Mouse (Mus musculus) forebrain, embryonic 11.5 days (tissue): Measurements from ENCODE around the gene Olfr572. TPM values are rescaled to one million over a fixed set of nuclear protein-coding genes. Genes with fewer than 3 reads are reported as not detected.

Experiments
- polyA plus RNA-seq: library from polyadenylated mRNA; unstranded; fragments of >200 nt; fragmentation: Nextera tagmentation; extraction: Ambion mirVana; gene quantifications from 2 replicates; pipeline ENCODE4 v1.2.1, GENCODE M21; 2014

Gene Olfr572
- polyA plus RNA-seq, 1 experiment from 2014 or later: not detected

Other genes with a start within 250 kb of the Olfr572 start
- 11.0 and 12.0 TPM in 2 replicates for gene Trim68, start 237.1 kb upstream of the Olfr572 start, polyA plus RNA-seq
- not detected in 2 replicates for gene Olfr557, start 228.5 kb upstream of the Olfr572 start, polyA plus RNA-seq
- gene Olfr558, start 222.2 kb upstream of the Olfr572 start, polyA plus RNA-seq: not detected in 2 replicates
- gene Olfr33, start 205.3 kb upstream of the Olfr572 start, polyA plus RNA-seq: not detected in 2 replicates
- not detected in 2 replicates for gene Olfr559, start 196.9 kb upstream of the Olfr572 start, polyA plus RNA-seq
- not detected in 2 replicates for gene Olfr560, start 165.0 kb upstream of the Olfr572 start, polyA plus RNA-seq
- not detected in 2 replicates for gene Olfr78, start 164.9 kb upstream of the Olfr572 start, polyA plus RNA-seq
- gene Olfr561, start 153.2 kb upstream of the Olfr572 start, polyA plus RNA-seq: not detected in 2 replicates
- gene Olfr564, start 120.9 kb upstream of the Olfr572 start, polyA plus RNA-seq: not detected in 2 replicates
- not detected in 2 replicates for gene Olfr566, start 65.6 kb upstream of the Olfr572 start, polyA plus RNA-seq
- gene Olfr568, start 47.3 kb upstream of the Olfr572 start, polyA plus RNA-seq: not detected in 2 replicates
- gene Olfr569, start 33.5 kb upstream of the Olfr572 start, polyA plus RNA-seq: not detected in 2 replicates
- not detected in 2 replicates for gene Olfr570, start 29.8 kb upstream of the Olfr572 start, polyA plus RNA-seq
- gene Olfr571, start 6.9 kb upstream of the Olfr572 start, polyA plus RNA-seq: 0.17 and 0.19 TPM in 2 replicates
- gene Olfr573-ps1, start 18.2 kb downstream of the Olfr572 start, polyA plus RNA-seq: not detected in 2 replicates
- not detected in 2 replicates for gene Olfr574, start 24.1 kb downstream of the Olfr572 start, polyA plus RNA-seq
- not detected in 2 replicates for gene Olfr575, start 34.4 kb downstream of the Olfr572 start, polyA plus RNA-seq
- gene Olfr576, start 38.3 kb downstream of the Olfr572 start, polyA plus RNA-seq: not detected in 2 replicates
- gene Olfr577, start 51.5 kb downstream of the Olfr572 start, polyA plus RNA-seq: not detected in 2 replicates
- not detected in 2 replicates for gene Olfr578, start 64.9 kb downstream of the Olfr572 start, polyA plus RNA-seq
- gene Olfr582, start 113.6 kb downstream of the Olfr572 start, polyA plus RNA-seq: not detected in 2 replicates
- not detected in 2 replicates for gene Olfr583, start 126.9 kb downstream of the Olfr572 start, polyA plus RNA-seq
- not detected in 2 replicates for gene Olfr584, start 157.5 kb downstream of the Olfr572 start, polyA plus RNA-seq
- not detected in 2 replicates for gene Olfr585, start 173.3 kb downstream of the Olfr572 start, polyA plus RNA-seq
- not detected in 2 replicates for gene Olfr586, start 201.2 kb downstream of the Olfr572 start, polyA plus RNA-seq
- not detected in 2 replicates for gene Olfr588-ps1, start 216.5 kb downstream of the Olfr572 start, polyA plus RNA-seq
- not detected in 2 replicates for gene Olfr589, start 231.9 kb downstream of the Olfr572 start, polyA plus RNA-seq